Mouse (Mus musculus) midbrain, embryonic 14.5 days (tissue): ENCODE measurements around the gene Lrrc56. TPM values are rescaled to one million over a fixed set of nuclear protein-coding genes. Genes with fewer than 3 reads are reported as not detected.

Experiments used
- ATAC-seq: fragments of 200-750 bp; cut with Nextera tagmentation; 2 replicates; pipeline ENCODE4 v1.8.0; 2017; ENCODE audit warnings: moderate number of reproducible peaks, moderate library complexity; ENCODE audit not compliant: low FRiP score, low TSS enrichment
- DNase-seq: peaks from one replicate; pipeline ENCODE4 v3.0.0-alpha.2; 2015
- H3K27ac ChIP-seq: fragments of 300-500 bp; sonication (generic); replicated peaks from 2 replicates; pipeline ENCODE4 v1.5.1; 2014; ENCODE audit warnings: mild to moderate bottlenecking, low read depth, low read length, moderate library complexity
- H3K27me3 ChIP-seq: fragments of 300-500 bp; sonication (generic); 2 replicates; pipeline ENCODE4 v1.6.1; 2014; ENCODE audit warnings: low read length, control low read depth, mixed read lengths; ENCODE audit not compliant: control insufficient read depth, insufficient read depth
- H3K36me3 ChIP-seq: fragments of 300-500 bp; sonication (generic); 2 replicates; pipeline ENCODE4 v1.6.1; 2014; ENCODE audit warnings: low read length, control low read depth; ENCODE audit not compliant: control insufficient read depth, insufficient read depth
- H3K4me1 ChIP-seq: fragments of 300-500 bp; sonication (generic); 2 replicates; pipeline ENCODE4 v1.6.1; 2014; ENCODE audit warnings: mild to moderate bottlenecking, antibody characterized with exemption, low read length, control low read depth; ENCODE audit not compliant: control insufficient read depth, insufficient read depth
- H3K4me2 ChIP-seq: fragments of 300-500 bp; sonication (generic); 2 replicates; pipeline ENCODE4 v1.6.1; 2014; ENCODE audit warnings: mild to moderate bottlenecking, low read length, moderate library complexity
- H3K4me3 ChIP-seq: fragments of 300-500 bp; sonication (generic); replicated peaks from 2 replicates; pipeline ENCODE4 v1.5.1; 2014; ENCODE audit warnings: low read depth, low read length
- H3K9ac ChIP-seq: fragments of 300-500 bp; sonication (generic); replicated peaks from 2 replicates; pipeline ENCODE4 v1.6.1; 2014; ENCODE audit warnings: mild to moderate bottlenecking, low read length, moderate library complexity
- H3K9me3 ChIP-seq: fragments of 300-500 bp; sonication (generic); 2 replicates; pipeline ENCODE4 v1.6.1; 2016; ENCODE audit warnings: low read length, control low read depth, mixed read lengths; ENCODE audit not compliant: control insufficient read depth
- WGBS: fragments of 180-500 bp; shearing (Covaris S2); extraction: QIAGEN DNeasy Blood & Tissue Kit; methylation state at CpG from one replicate; pipeline ENCODE4 v1.1.7; 2014; 5-methylcytosine and 5-hydroxymethylcytosine counted together
- polyA plus RNA-seq: library from polyadenylated mRNA; unstranded; fragments of >200 nt; fragmentation: Nextera tagmentation; extraction: Ambion mirVana; gene quantifications from 2 replicates; pipeline ENCODE4 v1.2.1, GENCODE M21; 2014

Gene Lrrc56
- polyA plus RNA-seq, 1 experiment from 2014 or later: 9.0 TPM

- Histone ChIP-seq H3K36me3 (no peaks in the 10 kb centered on the region), H3K27me3 (no peaks in the 10 kb centered on the region), H3K4me3 (no peak overlapping the region), H3K9ac (no peak overlapping the region), H3K27ac (no peak overlapping the region), H3K4me1 (peaks cover 7% of the 10 kb centered on the region), H3K9me3 (no peaks in the 10 kb centered on the region), H3K4me2 (no peak overlapping the region)
- WGBS: 89% methylated on average over 14 of the region's 14 CpGs
- ATAC-seq (no peak), DNase-seq (no peak)
Observed at GRCm38 (mm10) chr7:141210606-141211131, 16.7 kb downstream of the Lrrc56 start.

GRCm38 (mm10) chr7:141213133-141213532, 19.2 kb downstream of the Lrrc56 start:
- H3K4me3 ChIP-seq: no peak overlapping the region
- DNase-seq (no peak), ATAC-seq (no peak)
- 91% methylated on average over 3 of the region's 3 CpGs for WGBS
- H3K4me1 ChIP-seq: peaks cover 13% of the 10 kb centered on the region
- 0 out of 2 replicates have a peak, but pooled peaks cover 2% of the 10 kb centered on the region for H3K36me3 ChIP-seq
- no peaks in the 10 kb centered on the region for H3K9me3 ChIP-seq
- H3K4me2 ChIP-seq: no peak overlapping the region
- H3K27me3 ChIP-seq: no peaks in the 10 kb centered on the region
- no peak overlapping the region for H3K9ac ChIP-seq
- H3K27ac ChIP-seq: no peak overlapping the region

DNA sequence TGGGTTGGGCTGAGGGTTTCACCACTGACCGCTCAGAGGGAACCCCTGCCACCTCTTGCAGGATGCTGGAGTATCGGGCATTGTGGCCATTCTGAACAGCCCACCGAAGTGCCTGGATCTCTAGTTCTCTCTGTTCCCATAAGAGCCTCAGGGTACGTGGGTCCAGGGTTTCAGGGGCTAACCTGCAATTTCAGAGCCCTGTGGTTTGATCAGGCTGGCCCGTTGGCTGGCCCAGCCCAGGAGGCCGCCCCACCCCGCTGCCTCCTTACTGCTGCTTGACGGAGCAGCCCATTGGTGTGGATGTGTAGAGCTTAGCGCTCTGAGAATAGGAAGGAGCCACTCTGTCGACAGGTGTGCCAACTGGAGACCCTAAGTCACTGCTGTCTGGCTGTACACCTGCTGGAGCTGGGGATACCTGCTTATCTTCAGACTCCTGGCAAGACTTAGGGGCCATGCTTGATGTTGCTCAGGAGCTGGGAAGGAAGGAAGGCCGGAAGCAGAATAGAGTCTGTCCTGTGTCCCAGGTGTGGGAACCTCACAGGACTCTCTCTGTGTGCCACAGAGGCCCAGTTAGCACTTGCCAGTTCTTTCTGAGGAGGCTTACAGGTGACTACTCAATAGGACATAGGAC, 19.8 kb downstream of the Lrrc56 start, which contains the start of gene Lmntd2:
Gene Lmntd2 (minus strand): TSS at position 476 of the 631 bp plus-strand sequence.
- DNase-seq: no peak
- H3K4me3 ChIP-seq: peak within 1 kb of the TSS; percentile 66
- H3K27ac ChIP-seq: peak within 1 kb of the TSS; percentile 90
- ATAC-seq: no peak
- 90% methylated on average over 11 of the region's 11 CpGs for WGBS
- peaks cover 13% of the 10 kb centered on the region for H3K4me1 ChIP-seq
- peak within 1 kb of the TSS; percentile 61 for H3K9ac ChIP-seq
- H3K27me3 ChIP-seq: no peaks in the 10 kb centered on the region
- H3K9me3 ChIP-seq: no peaks in the 10 kb centered on the region
- 0 out of 2 replicates have a peak, but pooled peaks cover 5% of the 10 kb centered on the region for H3K36me3 ChIP-seq
- peak within 1 kb of the TSS; percentile 95 for H3K4me2 ChIP-seq

GRCm38 (mm10) chr7:141214310-141214709, 20.4 kb downstream of the Lrrc56 start:
- H3K9me3 ChIP-seq: no peaks in the 10 kb centered on the region
- H3K9ac ChIP-seq: no peak overlapping the region
- no peak overlapping the region; the same call in 1 of the 2 replicates for H3K4me2 ChIP-seq
- peaks cover 13% of the 10 kb centered on the region for H3K4me1 ChIP-seq
- DNase-seq (no peak), ATAC-seq (no peak)
- WGBS: 83% methylated on average over 3 of the region's 3 CpGs
- no peaks in the 10 kb centered on the region for H3K27me3 ChIP-seq
- H3K27ac ChIP-seq: peak overlapping the region; percentile 90; the same call in 1 of the 2 replicates
- 0 out of 2 replicates have a peak, but pooled peaks cover 5% of the 10 kb centered on the region for H3K36me3 ChIP-seq
- H3K4me3 ChIP-seq: no peak overlapping the region

- Histone ChIP-seq H3K4me3 (peak within 1 kb of the TSS; percentile 66), H3K4me1 (peaks cover 13% of the 10 kb centered on the region), H3K9ac (peak within 1 kb of the TSS; percentile 61), H3K27me3 (no peaks in the 10 kb centered on the region), H3K27ac (peak within 1 kb of the TSS; percentile 90), H3K9me3 (no peaks in the 10 kb centered on the region), H3K4me2 (peak within 1 kb of the TSS; percentile 95), H3K36me3 (0 out of 2 replicates have a peak, but pooled peaks cover 5% of the 10 kb centered on the region)
- peak; percentile 95 for ATAC-seq
- DNase-seq: peak; percentile 96
- WGBS: under 1% methylated on average over 41 of the region's 41 CpGs
Observed at GRCm38 (mm10) chr7:141215101-141215879, 21.3 kb downstream of the Lrrc56 start, which contains the start of gene Rassf7. Rassf7 (plus strand) TSS chr7:141215860.

- Histone ChIP-seq H3K9ac (peak overlapping the region; percentile 61), H3K4me2 (peak overlapping the region; percentile 95), H3K36me3 (0 out of 2 replicates have a peak, but pooled peaks cover 5% of the 10 kb centered on the region), H3K27ac (peak overlapping the region; percentile 57; the same call in 1 of the 2 replicates), H3K9me3 (no peaks in the 10 kb centered on the region), H3K27me3 (no peaks in the 10 kb centered on the region), H3K4me3 (peak overlapping the region; percentile 66), H3K4me1 (peaks cover 16% of the 10 kb centered on the region)
- under 1% methylated on average over 42 of the region's 42 CpGs for WGBS
- peak; percentile 62 for ATAC-seq
- no peak for DNase-seq
Observed at GRCm38 (mm10) chr7:141215880-141216733, 22.1 kb downstream of the Lrrc56 start.

DNA sequence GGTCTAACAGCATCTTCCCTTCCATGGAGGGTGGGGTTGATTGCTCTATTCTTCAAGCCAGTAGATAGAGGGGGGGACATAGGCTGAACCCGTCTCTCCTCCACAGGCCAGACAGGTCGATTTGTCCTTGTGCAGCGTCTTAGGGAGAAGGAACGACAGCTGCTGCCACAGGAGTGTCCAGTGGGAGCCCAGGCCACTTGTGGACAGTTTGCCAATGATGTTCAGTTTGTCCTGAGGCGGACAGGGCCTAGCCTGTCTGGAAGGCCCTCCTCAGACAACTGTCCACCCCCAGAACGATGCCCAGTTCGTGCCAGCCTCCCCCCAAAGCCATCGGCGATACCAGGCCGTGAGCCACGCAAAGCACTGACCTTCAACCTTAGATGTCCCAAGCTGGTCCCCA, 22.9 kb downstream of the Lrrc56 start:
- DNase-seq: no peak
- peak overlapping the region; percentile 66; the same call in 1 of the 2 replicates for H3K4me3 ChIP-seq

More for the DNA sequence above, 22.9 kb downstream of the Lrrc56 start:
- H3K9ac ChIP-seq: peak overlapping the region; percentile 61; the same call in 1 of the 2 replicates
- H3K27me3 ChIP-seq: no peaks in the 10 kb centered on the region
- H3K36me3 ChIP-seq: 0 out of 2 replicates have a peak, but pooled peaks cover 5% of the 10 kb centered on the region
- no peak overlapping the region for H3K27ac ChIP-seq
- no peak for ATAC-seq
- H3K4me2 ChIP-seq: peak overlapping the region; percentile 95
- no peaks in the 10 kb centered on the region for H3K9me3 ChIP-seq
- H3K4me1 ChIP-seq: peaks cover 18% of the 10 kb centered on the region
- 89% methylated on average over 11 of the region's 11 CpGs for WGBS
